Mouse (Mus musculus): ENCODE results near the gene Crybb2. TPM values are rescaled to one million over a fixed set of nuclear protein-coding genes. Genes with fewer than 3 reads are reported as not detected.

The Crybb2 gene
- polyA plus RNA-seq, 2 experiments from 2014 or later, result not detected

- ATAC-seq, result no peak
Measured at GRCm38 (mm10) chr5:113090077-113090690, 20.3 kb upstream of the Crybb2 start.

DNA sequence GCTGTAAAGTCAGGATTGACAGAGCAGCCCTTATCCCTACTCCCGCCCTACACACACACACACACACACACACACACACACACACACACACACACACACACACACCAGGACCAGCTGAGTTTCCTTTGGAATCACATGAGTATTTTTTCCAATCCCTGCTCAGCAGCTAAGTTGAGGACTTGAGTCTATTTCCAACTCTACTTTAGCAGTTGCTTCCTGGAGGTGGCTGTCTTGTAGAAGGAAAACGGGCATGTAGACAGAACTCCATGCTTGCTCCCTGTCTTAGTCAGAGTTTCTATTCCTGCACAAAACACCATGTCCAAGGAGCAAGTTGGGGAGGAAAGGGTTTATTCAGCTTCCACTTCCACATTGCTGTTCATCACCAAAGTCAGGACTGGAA lies 17.5 kb upstream of the Crybb2 start:
- no peak for ATAC-seq

- no peak for ATAC-seq
Measured at GRCm38 (mm10) chr5:113086990-113087389, 17.1 kb upstream of the Crybb2 start.

DNA sequence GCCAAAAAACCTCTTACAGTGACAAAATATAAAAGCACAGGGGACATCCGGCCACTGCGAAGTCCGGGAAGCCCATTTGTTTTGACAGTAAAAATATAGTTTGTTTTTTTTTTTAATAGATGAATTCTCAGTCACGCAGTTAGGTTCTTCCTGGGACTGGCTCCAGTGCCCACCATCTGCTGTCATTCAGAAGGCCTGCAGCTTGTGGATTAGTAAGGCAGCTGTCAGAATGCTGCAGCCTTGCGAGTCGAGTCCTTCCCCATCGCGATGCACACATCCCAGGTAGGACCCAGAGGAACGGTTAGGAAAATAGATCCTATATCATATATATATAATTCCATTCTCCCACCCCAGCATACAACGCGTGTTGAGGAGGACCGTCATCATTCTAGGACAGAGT lies 16.5 kb upstream of the Crybb2 start:
- no peak for ATAC-seq

GRCm38 (mm10) chr5:113085931-113086330 lies 16.0 kb upstream of the Crybb2 start:
- ATAC-seq, result no peak

DNA sequence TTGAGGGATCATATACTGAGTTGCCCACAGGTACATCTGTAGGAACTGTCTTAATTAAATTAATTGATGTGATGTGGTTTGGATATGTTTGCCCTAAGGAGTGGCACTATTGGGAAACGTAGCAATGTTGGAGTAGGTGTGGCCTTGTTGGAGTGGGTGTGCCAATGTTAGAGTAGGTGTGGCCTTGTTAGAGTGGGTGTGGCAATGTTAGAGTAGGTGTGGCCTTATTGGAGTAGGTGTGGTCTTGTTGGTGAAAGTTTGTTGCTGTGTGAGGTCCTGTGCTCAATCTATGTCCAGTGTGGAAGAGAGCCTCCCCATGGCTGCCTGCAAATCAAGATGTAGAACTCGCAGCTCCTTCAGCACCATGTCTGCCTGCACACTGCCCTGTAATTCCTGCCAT lies 14.4 kb upstream of the Crybb2 start:
- no peak for ATAC-seq

GRCm38 (mm10) chr5:113082356-113083168 lies 12.6 kb upstream of the Crybb2 start:
- no peak for ATAC-seq

- no peak for ATAC-seq
Measured at GRCm38 (mm10) chr5:113081439-113081838, 11.5 kb upstream of the Crybb2 start, which contains the start of gene Crybb3. Crybb3 (minus strand) TSS chr5:113081584.

- ATAC-seq, result no peak
Measured at GRCm38 (mm10) chr5:113081020-113081419, 11.1 kb upstream of the Crybb2 start.

- no peak for ATAC-seq
Measured at GRCm38 (mm10) chr5:113079783-113080182, 9.9 kb upstream of the Crybb2 start.

DNA sequence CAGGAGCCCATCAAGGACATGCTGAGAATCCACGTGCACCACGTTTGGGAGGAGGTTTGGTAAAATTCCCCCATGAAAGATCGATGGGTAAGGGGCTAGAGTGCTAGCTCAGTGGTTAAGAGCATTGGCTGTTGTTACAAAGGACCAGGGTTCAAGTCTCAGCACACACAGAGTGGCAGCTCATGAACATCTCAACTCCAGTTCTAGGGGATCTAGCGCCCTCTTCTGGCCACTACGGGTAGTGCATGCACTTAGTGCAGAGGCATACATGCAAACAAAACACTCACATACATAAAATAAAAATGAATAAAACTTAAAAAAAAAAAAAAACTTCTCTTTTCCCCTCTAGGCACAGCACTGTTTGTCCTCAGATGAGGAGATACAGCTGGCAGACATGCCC lies 8.8 kb upstream of the Crybb2 start:
- ATAC-seq, result no peak

- ATAC-seq, result peak; percentile 43
Measured at GRCm38 (mm10) chr5:113054308-113054707, 15.6 kb downstream of the Crybb2 start.

- no peak for ATAC-seq
Measured at GRCm38 (mm10) chr5:113050581-113051185, 19.2 kb downstream of the Crybb2 start.

DNA sequence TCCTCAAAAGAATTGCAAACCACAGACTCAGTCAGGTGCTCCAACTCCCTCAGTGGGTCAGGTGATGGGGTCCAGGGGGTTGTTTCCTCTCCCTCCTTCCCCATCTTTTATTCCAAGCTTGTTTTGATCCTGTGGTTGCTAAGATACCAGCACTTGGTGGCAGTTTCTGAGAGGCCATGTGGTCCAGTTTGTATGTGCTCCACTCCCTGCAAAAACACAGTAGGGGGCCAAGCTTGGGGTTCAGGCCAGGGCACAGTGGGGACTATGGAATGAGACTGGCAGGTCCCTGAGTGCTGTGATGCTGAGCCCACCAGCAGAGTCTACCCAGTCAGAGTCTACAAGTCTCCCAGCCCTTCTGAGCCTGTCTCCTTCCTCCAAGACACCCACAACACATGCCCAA lies 20.0 kb downstream of the Crybb2 start:
- ATAC-seq, result no peak

DNA sequence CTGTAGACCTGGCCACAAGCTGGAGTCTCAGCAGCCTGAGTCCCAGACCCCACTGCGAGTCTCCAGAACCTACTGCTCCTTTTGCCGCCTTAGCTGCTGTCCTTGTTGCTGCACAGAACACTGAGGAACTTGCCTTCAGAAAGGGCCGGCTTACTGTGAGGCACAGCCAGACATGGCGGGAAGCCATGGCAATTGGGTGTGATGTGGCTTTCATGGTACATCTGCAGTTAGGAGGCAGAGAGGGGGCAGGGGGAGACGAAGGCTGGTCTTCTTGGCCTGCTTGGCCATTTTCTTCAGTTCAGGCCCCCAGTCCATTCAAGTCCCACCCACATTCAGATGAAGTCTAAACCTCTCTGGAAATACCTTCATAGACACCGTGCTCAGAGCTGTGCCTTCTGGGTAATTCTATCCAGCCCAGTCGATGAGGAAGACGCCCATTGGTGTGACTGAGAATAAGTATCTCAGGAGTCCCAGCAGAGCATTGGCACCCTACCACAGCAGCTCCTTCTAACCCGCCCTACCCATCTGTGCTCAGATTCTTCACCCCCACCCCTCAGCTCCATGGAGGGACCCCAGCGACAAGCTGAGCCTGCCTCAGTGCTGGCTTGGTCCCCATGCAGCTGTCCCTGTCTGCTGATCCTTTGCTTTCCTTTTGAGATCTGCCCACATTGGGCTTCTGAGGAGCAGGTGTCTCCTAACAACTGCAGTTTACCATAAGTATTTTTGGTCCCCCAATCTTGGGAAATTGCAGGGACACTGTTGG lies 24.2 kb downstream of the Crybb2 start:
- no peak for ATAC-seq

DNA sequence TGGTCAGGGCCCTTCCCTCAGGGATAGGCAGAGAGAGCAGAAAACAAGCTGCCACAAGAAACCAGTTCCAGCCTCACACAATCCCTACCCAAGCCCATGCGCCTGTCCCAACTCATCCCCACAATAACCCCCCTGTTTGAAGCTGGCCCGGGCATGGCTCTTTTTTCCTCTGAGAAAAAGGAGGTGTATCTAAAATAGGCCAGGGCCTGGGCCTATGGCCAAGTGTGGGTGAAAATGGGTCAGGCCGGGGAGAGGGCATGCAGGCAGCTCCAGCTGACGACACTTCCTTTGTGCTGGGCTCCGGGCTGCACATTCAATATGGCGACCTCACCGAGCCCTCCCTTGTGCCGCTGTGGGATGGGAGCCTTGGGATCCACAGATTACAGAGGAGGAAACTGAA lies 26.4 kb downstream of the Crybb2 start:
- ATAC-seq, result no peak

GRCm38 (mm10) chr5:113041567-113042071 lies 28.3 kb downstream of the Crybb2 start:
- ATAC-seq, result no peak

DNA sequence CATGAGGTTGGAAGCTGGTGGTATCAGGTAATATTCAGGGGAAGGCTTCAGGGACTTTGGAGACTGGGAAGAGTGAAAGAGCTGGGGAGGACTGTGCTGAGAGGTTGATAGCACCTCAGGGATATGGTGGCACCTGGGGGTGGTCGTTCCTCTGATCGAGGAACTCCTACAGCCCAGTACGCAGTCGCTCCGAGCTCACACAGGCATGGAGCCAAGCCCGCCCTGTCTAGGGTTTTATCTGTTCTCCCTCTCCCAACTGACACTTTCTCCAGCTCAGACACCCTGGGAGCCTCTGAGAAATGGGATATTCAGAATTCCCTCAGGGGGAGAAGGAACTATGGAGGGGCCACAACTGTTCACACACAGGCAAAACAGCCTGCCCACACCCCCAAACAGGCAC lies 29.1 kb downstream of the Crybb2 start:
- ATAC-seq, result no peak

DNA sequence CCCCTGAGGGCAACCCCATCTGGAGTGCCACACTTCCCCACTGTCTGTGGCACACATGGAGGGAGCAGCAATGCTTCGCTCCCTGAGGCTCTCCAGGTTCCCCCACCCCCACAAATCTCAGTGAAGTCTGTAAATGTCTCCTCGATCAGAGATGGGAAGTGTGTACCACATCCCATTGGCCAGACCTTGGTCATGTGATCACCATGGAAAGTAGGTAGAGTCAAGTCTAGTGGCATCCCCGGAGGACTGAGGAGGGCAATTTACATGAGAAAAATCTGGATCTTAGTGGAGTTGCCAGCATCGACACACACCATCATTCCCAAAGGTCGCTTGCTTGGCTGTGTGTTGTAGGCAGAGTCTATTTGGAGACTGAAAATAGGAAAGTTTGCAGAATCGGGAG lies 31.3 kb downstream of the Crybb2 start:
- no peak for ATAC-seq

- ATAC-seq, result peak; percentile 78
Measured at GRCm38 (mm10) chr5:113035094-113036047, 34.5 kb downstream of the Crybb2 start.

GRCm38 (mm10) chr5:113031201-113031754 lies 38.6 kb downstream of the Crybb2 start:
- no peak for ATAC-seq

All from CD4-positive, CD25-positive, alpha-beta regulatory T cell, adult 4 months (primary cell).